Mouse (Mus musculus): Measurements from ENCODE around the gene 4632433K11Rik.

The 4632433K11Rik gene

GRCm38 (mm10) chr7:5081939-5082338, 48.0 kb downstream of the 4632433K11Rik start:
- in situ Hi-C loops (cut with MboI, MseI): loop anchor here (10.0 kb wide), 1 partner anchor 1103 kb away; no protein-coding TSS in a partner anchor

GRCm38 (mm10) chr7:5083325-5084105, 49.6 kb downstream of the 4632433K11Rik start:
- in situ Hi-C loops (cut with MboI, MseI): loop anchor here (10.0 kb wide), 1 partner anchor 1101 kb away; no protein-coding TSS in a partner anchor
